ENCODE assay signal across 10 mouse cellular contexts in the genomic region with DNA sequence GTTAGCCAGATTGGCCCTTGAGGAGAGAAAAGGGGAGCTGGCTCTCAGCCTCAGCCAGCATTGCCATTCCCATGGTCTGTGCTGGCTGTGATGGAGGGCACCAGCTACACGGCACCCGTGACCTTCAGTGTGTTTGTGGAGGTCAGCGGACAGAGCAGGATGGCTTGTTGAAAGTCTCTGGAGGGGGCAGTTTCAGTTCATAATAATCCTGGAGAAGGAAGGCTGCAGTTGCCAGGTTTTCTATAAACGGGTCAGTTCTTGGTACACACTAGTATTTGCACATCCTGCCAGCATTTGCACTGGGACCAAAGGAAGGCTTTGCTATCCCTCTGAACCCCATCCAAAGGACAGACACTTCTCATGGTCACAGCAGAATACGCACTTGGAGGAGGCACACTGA.
"Had no signal": no experiment of that assay in that cellular context is flagged by ENCODE, and none has a peak within 500 bp of the region (broad histone marks: within the 10 kb centered on the region; RNA-seq: fewer than 3 reads in every experiment).

No protein-coding gene starts in this region.

- H3K9ac ChIP-seq: liver, embryonic 14.5 days; midbrain, embryonic 13.5 days had no signal

- H3K9me3 ChIP-seq: limb, embryonic 10.5 days; midbrain, embryonic 13.5 days had no signal

- H3K36me3 ChIP-seq: limb, embryonic 10.5 days; midbrain, embryonic 13.5 days had no signal

- H3K4me1 ChIP-seq: midbrain, embryonic 13.5 days had no signal

- H3K27ac ChIP-seq: left cerebral cortex, adult 2 months; limb, embryonic 10.5 days; liver, embryonic 14.5 days; midbrain, embryonic 13.5 days; stomach, postnatal 0 days had no signal

- ATAC-seq: lung, postnatal 0 days; midbrain, embryonic 13.5 days had no signal

- H3K4me3 ChIP-seq: left cerebral cortex, adult 2 months; limb, embryonic 10.5 days; midbrain, embryonic 13.5 days had no signal

- DNase-seq: kidney, adult 18-20 months; lung, adult 2 months; lung, postnatal 36 days; right cerebral cortex, postnatal 14 days had no signal

- H3K27me3 ChIP-seq: midbrain, embryonic 13.5 days had no signal

- H3K4me2 ChIP-seq: midbrain, embryonic 13.5 days had no signal
